Mouse (Mus musculus) forebrain, embryonic 11.5 days (tissue): Measurements from ENCODE around the gene Hsf2bp. TPM values are rescaled to one million over a fixed set of nuclear protein-coding genes. Genes with fewer than 3 reads are reported as not detected.

ENCODE experiments used
- ATAC-seq: fragments of 200-750 bp; cut with Nextera tagmentation; replicated peaks from 2 replicates; pipeline ENCODE4 v1.8.0; 2017; ENCODE audit warnings: moderate TSS enrichment; ENCODE audit not compliant: low FRiP score
- DNase-seq: peaks from one replicate; pipeline ENCODE4 v3.0.0-alpha.2; 2017; ENCODE audit warnings: low spot score
- H3K27ac ChIP-seq: fragments of 300-500 bp; sonication (generic); 2 replicates; pipeline ENCODE4 v1.5.1; 2014; ENCODE audit warnings: low read depth, low read length
- H3K27me3 ChIP-seq: fragments of 300-500 bp; sonication (generic); 2 replicates; pipeline ENCODE4 v1.6.1; 2014; ENCODE audit warnings: mild to moderate bottlenecking, low read length, mixed read lengths; ENCODE audit not compliant: control insufficient read depth, insufficient read depth
- H3K36me3 ChIP-seq: fragments of 300-500 bp; sonication (generic); 2 replicates; pipeline ENCODE4 v1.6.1; 2014; ENCODE audit warnings: mild to moderate bottlenecking, low read length, moderate library complexity, mixed read lengths; ENCODE audit not compliant: control insufficient read depth, insufficient read depth
- H3K4me1 ChIP-seq: fragments of 300-500 bp; sonication (generic); replicated peaks from 2 replicates; pipeline ENCODE4 v1.6.1; 2014; ENCODE audit warnings: low read length, mixed read lengths; ENCODE audit not compliant: control insufficient read depth, insufficient read depth
- H3K4me2 ChIP-seq: fragments of 300-500 bp; sonication (generic); 2 replicates; pipeline ENCODE4 v1.6.1; 2014; ENCODE audit warnings: low read depth, mild to moderate bottlenecking, low read length, moderate library complexity, mixed read lengths; ENCODE audit not compliant: severe bottlenecking
- H3K4me3 ChIP-seq: fragments of 300-500 bp; sonication (generic); 2 replicates; pipeline ENCODE4 v1.5.1; 2014; ENCODE audit warnings: low read depth, low read length
- H3K9ac ChIP-seq: fragments of 300-500 bp; sonication (generic); 2 replicates; pipeline ENCODE4 v1.6.1; 2014; ENCODE audit warnings: low read length
- H3K9me3 ChIP-seq: fragments of 300-500 bp; sonication (generic); 2 replicates; pipeline ENCODE4 v1.6.1; 2016; ENCODE audit warnings: low read length, mixed read lengths; ENCODE audit not compliant: control insufficient read depth
- WGBS: fragments of 180-500 bp; shearing (Covaris S2); extraction: QIAGEN DNeasy Blood & Tissue Kit; methylation state at CpG from one replicate; pipeline ENCODE4 v1.1.7; 2014; 5-methylcytosine and 5-hydroxymethylcytosine counted together
- polyA plus RNA-seq: library from polyadenylated mRNA; unstranded; fragments of >200 nt; fragmentation: Nextera tagmentation; extraction: Ambion mirVana; gene quantifications from 2 replicates; pipeline ENCODE4 v1.2.1, GENCODE M21; 2014

Hsf2bp gene
- polyA plus RNA-seq, 1 experiment from 2014 or later: 0.31 TPM

DNA sequence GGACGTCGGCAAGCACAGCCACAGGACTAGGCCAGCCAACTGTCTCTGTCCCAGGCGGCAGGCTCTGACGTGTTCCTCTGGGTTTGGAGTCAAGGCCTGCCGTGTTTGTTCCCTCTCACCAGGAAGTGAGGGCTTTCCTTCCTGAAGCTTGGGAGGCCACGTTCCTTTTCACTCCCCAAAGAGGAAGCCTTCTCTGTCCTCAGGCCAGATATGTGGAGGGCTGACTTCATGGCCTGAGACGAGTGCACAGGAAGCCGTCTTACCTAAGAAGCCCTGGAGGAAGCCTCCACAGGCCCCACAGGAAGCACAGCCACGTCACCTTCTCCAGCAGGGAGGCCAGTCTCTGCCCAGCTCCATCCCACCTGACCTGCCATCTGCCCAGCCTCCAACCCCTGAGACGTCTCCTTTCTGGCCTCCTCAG, 130.3 kb downstream of the Hsf2bp start:
- Histone ChIP-seq H3K36me3 (no peaks in the 10 kb centered on the region), H3K27me3 (no peaks in the 10 kb centered on the region), H3K4me2 (no peak overlapping the region), H3K4me1 (no peaks in the 10 kb centered on the region), H3K9me3 (no peaks in the 10 kb centered on the region), H3K27ac (no peak overlapping the region), H3K4me3 (no peak overlapping the region), H3K9ac (no peak overlapping the region)
- ATAC-seq (no peak), DNase-seq (peak; percentile 45)
- WGBS: 68% methylated on average over 10 of the region's 10 CpGs

GRCm38 (mm10) chr17:31905201-31905790, 130.9 kb downstream of the Hsf2bp start:
- Histone ChIP-seq H3K4me1 (no peaks in the 10 kb centered on the region), H3K9ac (no peak overlapping the region), H3K9me3 (no peaks in the 10 kb centered on the region), H3K4me2 (no peak overlapping the region), H3K36me3 (no peaks in the 10 kb centered on the region), H3K4me3 (no peak overlapping the region), H3K27ac (no peak overlapping the region), H3K27me3 (no peaks in the 10 kb centered on the region)
- peak; percentile 47 for DNase-seq
- no peak for ATAC-seq
- WGBS: 88% methylated on average over 9 of the region's 9 CpGs

DNA sequence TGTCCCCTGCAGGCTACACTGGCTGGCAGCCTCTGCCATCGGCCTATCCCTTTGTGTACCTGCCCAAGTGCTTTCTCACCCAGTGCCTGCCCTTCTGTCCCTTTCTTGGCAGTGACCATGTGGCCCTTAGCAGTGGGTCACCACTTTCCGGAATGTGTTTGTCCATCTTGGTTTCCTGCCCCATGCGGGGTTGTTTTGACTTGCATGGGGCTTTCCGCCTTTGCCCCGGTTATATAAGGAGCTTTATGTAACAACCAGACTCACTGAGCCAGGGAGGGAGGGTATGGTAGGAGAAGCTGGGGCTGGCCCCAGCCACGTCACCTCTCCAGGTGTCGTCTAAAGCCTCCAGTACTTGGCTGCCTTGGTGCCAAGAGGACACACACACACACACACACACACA, 132.1 kb downstream of the Hsf2bp start:
- Histone ChIP-seq H3K4me2 (no peak overlapping the region), H3K27ac (no peak overlapping the region), H3K9me3 (no peaks in the 10 kb centered on the region), H3K36me3 (no peaks in the 10 kb centered on the region), H3K4me3 (no peak overlapping the region), H3K4me1 (no peaks in the 10 kb centered on the region), H3K9ac (no peak overlapping the region), H3K27me3 (no peaks in the 10 kb centered on the region)
- 82% methylated on average over 7 of the region's 7 CpGs for WGBS
- DNase-seq (peak; percentile 39), ATAC-seq (no peak)

DNA sequence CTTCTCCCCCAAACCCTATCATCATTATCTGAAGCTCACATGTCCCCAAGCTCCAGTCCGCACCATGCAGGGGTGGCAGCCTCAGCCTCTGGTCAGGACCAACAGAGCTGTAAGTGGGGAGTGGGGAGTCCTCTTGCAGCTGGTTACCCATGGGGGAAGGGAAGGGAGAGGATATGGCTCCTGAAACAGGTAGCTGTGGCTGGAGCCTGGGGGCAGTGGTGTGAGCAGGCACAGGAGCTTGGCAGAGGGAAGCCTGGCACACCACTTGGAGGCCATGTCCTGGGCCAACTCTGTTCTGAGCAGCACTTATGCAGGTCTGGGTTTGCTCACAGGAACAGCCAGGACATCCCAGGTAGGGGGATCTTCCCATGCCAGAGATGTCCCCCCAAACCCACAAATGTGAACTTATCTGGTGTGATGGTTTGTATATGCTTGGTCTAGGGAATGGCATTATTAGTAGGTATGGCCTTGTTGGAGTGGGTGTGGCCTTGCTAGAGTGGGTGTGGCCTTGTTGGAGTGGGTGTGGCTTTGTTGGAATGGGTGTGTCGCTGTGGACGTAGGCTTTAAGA, 133.4 kb downstream of the Hsf2bp start:
- Histone ChIP-seq H3K4me2 (no peak overlapping the region), H3K4me1 (no peaks in the 10 kb centered on the region), H3K27ac (no peak overlapping the region), H3K36me3 (no peaks in the 10 kb centered on the region), H3K4me3 (no peak overlapping the region), H3K27me3 (no peaks in the 10 kb centered on the region), H3K9me3 (no peaks in the 10 kb centered on the region), H3K9ac (no peak overlapping the region)
- no peak for ATAC-seq
- WGBS: 82% methylated on average over 3 of the region's 3 CpGs
- peak; percentile 16 for DNase-seq

- H3K9ac ChIP-seq: no peak overlapping the region
- no peaks in the 10 kb centered on the region for H3K27me3 ChIP-seq
- no peak overlapping the region for H3K4me3 ChIP-seq
- H3K36me3 ChIP-seq: no peaks in the 10 kb centered on the region
- 84% methylated on average over 11 of the region's 11 CpGs for WGBS
- H3K4me1 ChIP-seq: no peaks in the 10 kb centered on the region
- H3K4me2 ChIP-seq: no peak overlapping the region
- no peak overlapping the region for H3K27ac ChIP-seq
- H3K9me3 ChIP-seq: no peaks in the 10 kb centered on the region
- ATAC-seq: no peak
- no peak for DNase-seq
Measured at GRCm38 (mm10) chr17:31901461-31902204, 134.5 kb downstream of the Hsf2bp start.

DNA sequence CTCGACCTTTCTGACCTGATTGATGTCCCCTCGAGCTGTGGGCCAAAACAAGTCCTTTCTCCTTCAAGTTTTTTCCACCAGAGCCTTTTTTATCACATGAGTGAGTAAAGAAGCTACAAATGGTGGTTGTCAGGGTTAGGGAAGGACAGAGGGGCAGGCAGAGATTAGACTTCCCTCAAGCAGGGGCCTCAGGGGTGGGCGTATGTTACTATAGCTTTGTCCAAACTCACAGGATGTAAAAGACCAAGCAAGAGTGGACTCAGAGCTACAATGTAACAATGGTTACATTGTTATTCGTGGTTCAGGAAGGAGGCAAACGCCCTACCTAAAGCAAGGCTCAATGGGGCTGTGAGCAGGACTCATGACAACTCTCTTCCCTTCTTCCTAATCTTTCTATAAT, 137.2 kb downstream of the Hsf2bp start:
- no peak for ATAC-seq
- no peak overlapping the region for H3K27ac ChIP-seq

GRCm38 (mm10) chr17:31897186-31897793, 138.9 kb downstream of the Hsf2bp start:
- Histone ChIP-seq H3K27ac (no peak overlapping the region), H3K9me3 (no peaks in the 10 kb centered on the region), H3K4me3 (no peak overlapping the region), H3K4me2 (no peak overlapping the region), H3K27me3 (no peaks in the 10 kb centered on the region), H3K9ac (no peak overlapping the region), H3K36me3 (no peaks in the 10 kb centered on the region), H3K4me1 (no peaks in the 10 kb centered on the region)
- 88% methylated on average over 4 of the region's 4 CpGs for WGBS
- DNase-seq (no peak), ATAC-seq (no peak)

More for the DNA sequence above, 137.2 kb downstream of the Hsf2bp start:
- H3K9me3 ChIP-seq: no peaks in the 10 kb centered on the region
- WGBS: 59% methylated on average over 5 of the region's 5 CpGs
- no peak for DNase-seq
- H3K4me2 ChIP-seq: no peak overlapping the region
- no peak overlapping the region for H3K4me3 ChIP-seq
- no peak overlapping the region for H3K9ac ChIP-seq
- no peaks in the 10 kb centered on the region for H3K36me3 ChIP-seq
- H3K27me3 ChIP-seq: no peaks in the 10 kb centered on the region
- H3K4me1 ChIP-seq: no peaks in the 10 kb centered on the region

GRCm38 (mm10) chr17:31896751-31897150, 139.4 kb downstream of the Hsf2bp start:
- Histone ChIP-seq H3K4me1 (no peaks in the 10 kb centered on the region), H3K4me2 (no peak overlapping the region), H3K4me3 (no peak overlapping the region), H3K36me3 (no peaks in the 10 kb centered on the region), H3K9ac (no peak overlapping the region), H3K27me3 (no peaks in the 10 kb centered on the region), H3K27ac (no peak overlapping the region), H3K9me3 (no peaks in the 10 kb centered on the region)
- ATAC-seq: no peak
- DNase-seq: no peak
- 86% methylated on average over 3 of the region's 3 CpGs for WGBS
